Mouse (Mus musculus): ENCODE measurements at regions not wholly inside any gene's neighbourhood (a gene's known extent, or its start where the extent isn't known, plus 50 kb on each side); places are given as distances from the start of the nearest gene placed in this dataset.

DNA sequence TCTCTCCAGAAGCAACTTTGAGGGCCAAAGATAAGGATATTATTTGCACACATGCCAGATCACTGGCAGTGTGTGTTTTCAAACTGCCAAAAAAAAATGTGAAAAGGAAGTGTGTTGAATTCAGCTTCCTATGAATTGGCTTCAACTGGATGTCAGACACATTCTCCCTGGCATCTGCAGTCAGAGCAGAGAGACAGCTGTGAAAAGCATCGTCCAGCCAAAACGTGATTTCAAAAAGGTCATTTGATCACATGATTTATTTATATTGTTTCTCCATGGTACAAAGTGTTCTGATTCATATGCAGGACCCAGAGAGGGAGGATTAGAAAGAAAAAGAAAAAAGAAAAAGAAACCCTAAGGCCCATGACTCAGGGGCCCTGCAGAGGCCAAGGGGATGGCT is 207.2 kb upstream of the Adamts9 start:
- Histone ChIP-seq H3K27me3 (no peaks in the 10 kb centered on the region), H3K9me3 (no peaks in the 10 kb centered on the region), H3K4me1 (no peaks in the 10 kb centered on the region), H3K9ac (no peak overlapping the region), H3K36me3 (no peaks in the 10 kb centered on the region), H3K4me2 (replicated peaks) (no peak overlapping the region), H3K27ac (no peak overlapping the region), H3K4me3 (no peak overlapping the region)
- 62% methylated on average over 2 of the region's 2 CpGs for WGBS
- ATAC-seq (ENCODE audit: low FRiP score, low read depth): no peak

DNA sequence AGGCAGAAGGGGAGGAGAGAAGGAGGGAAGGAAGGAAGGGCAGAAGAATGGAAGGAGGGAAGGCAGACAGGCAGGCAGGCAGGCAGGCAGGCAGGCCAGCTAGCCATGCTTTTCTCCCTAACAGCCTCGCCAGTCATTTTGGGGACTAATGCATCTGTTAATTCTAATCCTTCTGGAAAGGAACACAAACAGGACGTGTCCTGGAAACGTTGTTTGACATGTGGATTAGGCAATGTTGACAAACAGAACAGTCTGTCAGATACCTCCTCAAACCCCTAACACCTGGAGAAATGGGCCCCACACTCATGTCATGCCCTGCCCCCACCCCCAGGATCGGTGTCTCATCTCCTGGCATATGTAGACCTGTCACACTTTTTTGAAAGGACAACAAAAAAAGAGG is 206.7 kb upstream of the Adamts9 start:
- no peak for ATAC-seq (ENCODE audit: low FRiP score, low read depth)
- Histone ChIP-seq H3K36me3 (no peaks in the 10 kb centered on the region), H3K27ac (no peak overlapping the region), H3K9me3 (no peaks in the 10 kb centered on the region), H3K9ac (no peak overlapping the region), H3K4me2 (replicated peaks) (no peak overlapping the region), H3K27me3 (no peaks in the 10 kb centered on the region), H3K4me1 (no peaks in the 10 kb centered on the region), H3K4me3 (no peak overlapping the region)
- WGBS: 34% methylated on average over 4 of the region's 4 CpGs

DNA sequence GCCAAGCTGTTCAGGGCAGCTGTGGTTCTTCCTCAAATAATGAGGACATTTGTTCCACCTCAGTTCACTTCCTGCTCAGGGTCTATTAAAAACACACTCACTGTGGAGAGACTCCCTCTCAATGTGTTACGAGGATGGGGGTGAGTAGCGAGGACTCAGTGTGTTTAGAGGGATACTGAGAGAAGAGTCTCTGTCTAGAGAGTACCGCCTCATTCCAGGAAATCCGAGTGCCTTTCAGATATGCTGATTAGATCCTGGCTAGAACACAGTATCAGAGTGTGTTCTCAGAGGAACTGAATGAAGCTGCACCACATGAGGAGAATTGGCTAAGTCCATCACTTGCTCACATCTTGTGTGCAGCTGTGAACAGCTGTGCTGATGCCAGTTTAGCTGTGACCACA is 197.0 kb upstream of the Adamts9 start:
- no peak overlapping the region for H3K4me2 ChIP-seq (replicated peaks)
- H3K27ac ChIP-seq: no peak overlapping the region
- no peak overlapping the region for H3K4me3 ChIP-seq
- no peaks in the 10 kb centered on the region for H3K27me3 ChIP-seq
- H3K4me1 ChIP-seq: 0 out of 2 replicates have a peak, but pooled peaks cover 5% of the 10 kb centered on the region
- no peaks in the 10 kb centered on the region for H3K9me3 ChIP-seq
- H3K9ac ChIP-seq: no peak overlapping the region
- peak; percentile 57; the same call in 1 of the 2 replicates for ATAC-seq (ENCODE audit: low FRiP score, low read depth)
- no peaks in the 10 kb centered on the region for H3K36me3 ChIP-seq
- 45% methylated on average over 4 of the region's 4 CpGs for WGBS

DNA sequence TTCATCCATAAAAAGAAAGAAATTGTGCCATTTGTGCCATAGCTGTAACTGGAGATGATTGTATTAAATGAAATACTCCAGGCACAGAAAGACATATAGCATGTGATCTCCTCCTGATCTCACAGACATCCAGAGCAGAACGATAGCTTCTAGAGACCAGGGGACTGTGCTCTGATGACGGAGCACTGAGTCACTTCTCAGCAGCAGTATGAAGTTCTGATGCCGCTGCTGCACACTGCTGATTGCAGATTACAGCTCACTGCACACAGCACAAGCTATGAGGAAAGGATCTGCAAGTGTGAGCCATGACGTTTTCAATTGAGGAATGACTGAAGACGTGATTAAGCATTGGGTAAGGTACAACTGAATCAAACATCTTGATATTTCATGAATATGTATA is 190.6 kb upstream of the Adamts9 start:
- 84% methylated on average over 5 of the region's 5 CpGs for WGBS
- no peak for ATAC-seq (ENCODE audit: low FRiP score, low read depth)
- H3K9ac ChIP-seq: no peak overlapping the region

DNA sequence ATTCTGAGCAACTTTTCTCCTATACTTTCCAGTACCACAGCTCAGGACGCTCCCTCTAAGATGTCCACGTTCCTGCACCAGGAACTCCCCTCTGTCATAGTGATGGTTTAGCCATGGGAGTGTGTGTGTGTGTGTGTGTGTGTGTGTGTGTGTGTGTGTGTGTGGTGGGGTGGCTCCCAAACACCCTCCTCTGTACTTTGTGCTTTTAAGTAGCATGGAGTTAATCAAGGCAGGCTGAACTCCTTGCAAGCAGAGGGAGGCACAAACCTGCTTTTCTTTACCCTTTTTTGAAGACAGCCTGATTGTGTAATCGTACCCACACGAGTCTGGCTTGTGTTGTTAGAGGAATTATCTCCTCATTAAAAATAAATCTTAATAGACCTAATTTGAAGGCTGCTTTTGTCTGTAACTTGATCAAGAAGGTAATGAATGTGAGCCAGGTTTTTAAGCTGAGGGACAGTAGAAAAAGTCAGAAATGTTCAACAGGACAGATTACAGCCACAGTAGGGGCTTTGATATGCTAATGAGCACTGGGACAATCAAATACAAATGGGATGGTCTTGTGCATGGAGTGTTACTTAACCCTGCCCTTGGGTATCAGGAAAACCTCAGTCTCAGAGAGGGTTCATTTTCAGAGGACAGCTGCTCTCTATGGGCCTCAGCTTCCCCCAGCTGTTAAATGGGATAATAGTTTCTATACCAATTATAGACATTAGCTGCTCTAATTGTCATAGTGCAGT is 187.8 kb upstream of the Adamts9 start:
- H3K27me3 ChIP-seq: no peaks in the 10 kb centered on the region
- no peak overlapping the region for H3K4me2 ChIP-seq (replicated peaks)
- H3K4me1 ChIP-seq: no peaks in the 10 kb centered on the region
- no peaks in the 10 kb centered on the region for H3K36me3 ChIP-seq
- H3K4me3 ChIP-seq: no peak overlapping the region
- no peaks in the 10 kb centered on the region for H3K9me3 ChIP-seq
- 39% methylated on average over 4 of the region's 4 CpGs for WGBS
- no peak overlapping the region for H3K27ac ChIP-seq
- H3K9ac ChIP-seq: no peak overlapping the region
- ATAC-seq (ENCODE audit: low FRiP score, low read depth): no peak

More for the DNA sequence above, 190.6 kb upstream of the Adamts9 start:
- H3K27me3 ChIP-seq: no peaks in the 10 kb centered on the region
- no peak overlapping the region for H3K4me3 ChIP-seq
- H3K36me3 ChIP-seq: no peaks in the 10 kb centered on the region
- H3K4me1 ChIP-seq: no peaks in the 10 kb centered on the region
- no peaks in the 10 kb centered on the region for H3K9me3 ChIP-seq
- H3K4me2 ChIP-seq (replicated peaks): no peak overlapping the region
- no peak overlapping the region for H3K27ac ChIP-seq

DNA sequence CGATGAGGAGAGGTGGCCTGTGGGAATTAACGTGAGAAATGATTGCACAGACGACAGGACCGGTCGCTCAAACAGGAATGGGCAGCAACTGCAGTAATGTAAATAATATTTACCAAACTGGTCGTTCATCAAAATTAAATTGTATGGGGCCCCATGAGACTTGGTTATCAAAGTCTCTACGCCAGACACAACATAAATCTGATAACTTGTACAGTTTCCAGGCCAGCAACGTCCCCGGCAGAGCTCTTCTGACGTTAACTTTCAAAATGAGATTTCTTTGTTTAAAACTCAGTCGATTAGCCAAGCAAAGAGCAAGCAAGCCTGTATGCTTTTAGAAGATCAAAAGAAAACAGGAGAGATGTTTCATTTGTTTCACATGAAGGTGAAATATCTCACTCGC is 176.2 kb upstream of the Adamts9 start:
- Histone ChIP-seq H3K4me3 (no peak overlapping the region), H3K4me1 (peaks cover 9% of the 10 kb centered on the region; the same call in 1 of the 2 replicates), H3K9me3 (no peaks in the 10 kb centered on the region), H3K36me3 (no peaks in the 10 kb centered on the region), H3K27me3 (no peaks in the 10 kb centered on the region), H3K9ac (no peak overlapping the region), H3K4me2 (replicated peaks) (no peak overlapping the region), H3K27ac (no peak overlapping the region)
- 61% methylated on average over 12 of the region's 12 CpGs for WGBS
- no peak for ATAC-seq (ENCODE audit: low FRiP score, low read depth)

DNA sequence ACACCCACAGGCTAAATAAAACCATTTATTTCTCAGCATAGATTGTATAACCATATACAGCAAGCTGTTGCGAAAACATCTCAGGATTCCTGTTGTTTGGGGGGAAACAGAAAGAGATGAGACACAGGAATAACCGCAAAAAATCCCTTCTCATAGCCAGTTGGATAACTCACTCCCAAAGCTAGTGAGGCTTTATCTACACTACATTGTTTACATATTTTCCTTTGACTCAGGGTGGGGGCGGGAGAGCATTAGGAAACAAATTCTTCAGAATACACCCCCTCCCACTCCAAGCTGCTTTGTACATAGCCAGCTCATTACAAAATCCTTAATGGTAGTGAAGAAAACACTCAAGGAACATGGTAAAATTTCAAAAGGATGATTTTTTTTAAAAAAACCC is 170.1 kb upstream of the Adamts9 start:
- no peaks in the 10 kb centered on the region for H3K27me3 ChIP-seq
- no peak overlapping the region for H3K4me2 ChIP-seq (replicated peaks)
- WGBS: 90% methylated on average over 3 of the region's 3 CpGs
- H3K4me3 ChIP-seq: no peak overlapping the region
- H3K27ac ChIP-seq: no peak overlapping the region
- no peaks in the 10 kb centered on the region for H3K9me3 ChIP-seq
- no peak for ATAC-seq (ENCODE audit: low FRiP score, low read depth)
- H3K4me1 ChIP-seq: peaks cover 8% of the 10 kb centered on the region; the same call in 1 of the 2 replicates
- H3K9ac ChIP-seq: no peak overlapping the region
- no peaks in the 10 kb centered on the region for H3K36me3 ChIP-seq

DNA sequence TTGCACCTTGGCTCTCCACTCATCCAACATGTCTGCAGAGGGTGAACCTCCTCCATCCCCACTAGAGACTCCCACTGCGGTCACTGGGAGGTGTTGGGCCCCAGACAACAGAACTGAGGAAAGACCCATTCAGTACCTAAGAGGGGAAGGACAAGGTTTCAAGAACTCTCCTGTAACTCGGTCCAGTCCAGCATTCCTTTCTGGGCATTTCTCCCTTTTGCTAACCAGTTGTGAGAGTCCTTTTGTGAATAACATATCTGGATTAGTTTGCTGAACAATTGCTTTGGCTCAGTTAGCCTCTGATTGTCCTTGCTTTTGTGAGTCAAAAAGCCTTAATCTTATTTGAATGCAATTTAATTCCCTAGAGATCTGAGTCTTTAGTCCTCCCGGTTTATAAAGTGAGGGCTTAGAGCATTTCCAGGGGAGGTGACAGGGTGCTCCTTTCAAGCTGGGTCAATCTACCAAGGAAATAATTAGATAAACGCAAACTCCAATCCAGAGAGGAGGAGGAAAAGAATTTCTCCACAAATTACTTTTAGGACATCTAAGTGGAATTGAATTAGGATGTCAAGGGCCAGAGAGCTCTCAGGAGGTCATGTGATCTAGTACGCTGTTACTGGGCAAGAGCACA is 151.6 kb upstream of the Adamts9 start:
- H3K27ac ChIP-seq: no peak overlapping the region
- no peaks in the 10 kb centered on the region for H3K9me3 ChIP-seq
- no peak overlapping the region for H3K4me2 ChIP-seq (replicated peaks)
- 71% methylated on average over 5 of the region's 5 CpGs for WGBS
- H3K4me3 ChIP-seq: no peak overlapping the region
- no peaks in the 10 kb centered on the region for H3K4me1 ChIP-seq
- no peak for ATAC-seq (ENCODE audit: low FRiP score, low read depth)
- H3K27me3 ChIP-seq: no peaks in the 10 kb centered on the region
- no peaks in the 10 kb centered on the region for H3K36me3 ChIP-seq
- H3K9ac ChIP-seq: no peak overlapping the region

DNA sequence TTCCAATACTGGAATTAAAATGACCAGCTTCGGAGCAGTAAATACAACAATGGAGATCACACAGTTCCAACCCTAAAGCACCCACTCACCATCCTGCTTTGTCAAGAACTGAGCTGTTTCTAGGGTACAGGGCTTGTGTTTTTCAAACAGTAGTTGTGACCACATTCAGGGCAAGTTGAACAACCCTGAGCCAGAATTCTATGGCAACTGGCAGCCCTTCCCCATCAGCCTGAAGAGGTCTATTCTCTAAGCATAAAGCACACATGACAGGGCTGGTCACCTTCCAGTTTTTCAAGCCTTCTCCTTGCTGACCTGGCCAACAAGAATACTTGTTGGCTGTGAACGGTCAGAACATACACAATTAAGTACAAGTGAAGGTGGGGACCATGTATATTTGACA is 150.5 kb upstream of the Adamts9 start:
- H3K27me3 ChIP-seq: no peaks in the 10 kb centered on the region
- H3K27ac ChIP-seq: no peak overlapping the region
- ATAC-seq (ENCODE audit: low FRiP score, low read depth): no peak
- no peak overlapping the region for H3K9ac ChIP-seq
- no peaks in the 10 kb centered on the region for H3K36me3 ChIP-seq
- H3K4me1 ChIP-seq: no peaks in the 10 kb centered on the region
- no peak overlapping the region for H3K4me2 ChIP-seq (replicated peaks)
- 81% methylated on average over 2 of the region's 2 CpGs for WGBS
- no peaks in the 10 kb centered on the region for H3K9me3 ChIP-seq
- no peak overlapping the region for H3K4me3 ChIP-seq

DNA sequence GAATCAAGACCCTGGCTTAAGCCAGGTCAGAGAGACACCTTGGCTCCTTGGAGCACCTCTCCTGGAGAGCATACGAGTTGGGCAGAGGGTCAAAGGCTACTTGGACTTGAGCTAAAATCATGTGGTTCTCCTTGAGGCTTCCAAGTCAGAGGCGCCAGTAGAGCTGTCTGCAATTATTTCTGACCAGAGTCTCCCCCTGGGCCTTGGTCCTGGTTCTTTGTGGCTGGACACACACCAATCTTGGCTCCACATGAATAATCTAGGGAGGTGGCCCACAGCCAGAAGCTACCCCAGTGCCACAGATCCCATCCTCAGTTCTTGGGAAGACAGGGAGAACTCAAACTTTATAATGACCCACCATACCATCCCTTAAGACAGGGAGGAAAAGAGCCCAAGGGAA is 144.0 kb upstream of the Adamts9 start:
- no peak for ATAC-seq (ENCODE audit: low FRiP score, low read depth)
- H3K9me3 ChIP-seq: no peaks in the 10 kb centered on the region
- WGBS: 80% methylated on average over 2 of the region's 2 CpGs
- H3K4me3 ChIP-seq: no peak overlapping the region
- H3K4me1 ChIP-seq: no peaks in the 10 kb centered on the region
- no peak overlapping the region for H3K27ac ChIP-seq
- no peaks in the 10 kb centered on the region for H3K36me3 ChIP-seq
- H3K27me3 ChIP-seq: no peaks in the 10 kb centered on the region
- H3K4me2 ChIP-seq (replicated peaks): no peak overlapping the region
- no peak overlapping the region for H3K9ac ChIP-seq

DNA sequence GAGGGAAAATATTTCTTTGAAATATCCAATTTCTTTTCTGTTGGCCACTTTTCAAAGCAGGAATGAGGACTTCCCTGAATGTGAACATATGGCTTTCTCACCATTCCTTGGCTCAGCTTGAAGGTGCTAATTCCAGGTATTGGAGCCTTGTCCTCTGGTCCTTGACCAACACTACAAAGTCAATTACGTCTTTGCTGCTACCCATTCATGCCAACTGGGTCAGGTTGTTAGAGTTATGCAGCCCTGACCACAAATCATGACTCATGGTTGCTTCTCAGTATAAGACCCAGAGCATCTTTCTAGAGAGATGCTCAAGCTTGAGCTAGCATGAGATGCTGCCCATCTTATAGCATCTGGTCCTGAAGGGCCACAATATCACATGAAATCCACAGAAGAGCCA is 141.0 kb upstream of the Adamts9 start:
- no peak for ATAC-seq (ENCODE audit: low FRiP score, low read depth)
- no peak overlapping the region for H3K4me2 ChIP-seq (replicated peaks)
- no peaks in the 10 kb centered on the region for H3K9me3 ChIP-seq
- H3K36me3 ChIP-seq: no peaks in the 10 kb centered on the region
- no peak overlapping the region for H3K4me3 ChIP-seq
- H3K4me1 ChIP-seq: no peaks in the 10 kb centered on the region
- H3K27ac ChIP-seq: no peak overlapping the region
- H3K27me3 ChIP-seq: no peaks in the 10 kb centered on the region
- 85% methylated on average over 1 of the region's 1 CpGs for WGBS
- H3K9ac ChIP-seq: no peak overlapping the region

DNA sequence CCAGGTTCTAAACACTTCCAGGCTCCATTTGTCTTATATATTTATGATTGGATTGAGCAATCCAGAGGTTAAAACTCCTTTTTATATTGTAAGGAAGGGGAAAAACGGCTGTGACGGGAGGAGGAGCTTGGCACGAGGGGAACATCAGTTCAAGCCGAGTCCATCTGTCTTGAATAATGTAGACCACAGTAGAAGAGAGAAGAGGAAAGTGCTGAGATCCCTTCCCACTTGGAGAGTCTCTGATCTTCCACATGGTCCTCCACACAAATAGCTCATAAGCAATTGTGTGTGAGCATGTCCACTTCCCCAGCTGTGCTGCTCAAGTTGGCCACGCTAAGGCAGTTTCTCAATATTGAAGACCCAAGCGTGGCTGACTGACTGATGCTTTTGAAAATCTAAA is 140.4 kb upstream of the Adamts9 start:
- Histone ChIP-seq H3K4me3 (no peak overlapping the region), H3K9ac (no peak overlapping the region), H3K9me3 (no peaks in the 10 kb centered on the region), H3K4me1 (no peaks in the 10 kb centered on the region), H3K27ac (0 out of 2 replicates have a peak overlapping the region, but pooled peaks have one; percentile 39), H3K27me3 (no peaks in the 10 kb centered on the region), H3K4me2 (replicated peaks) (no peak overlapping the region), H3K36me3 (no peaks in the 10 kb centered on the region)
- no peak for ATAC-seq (ENCODE audit: low FRiP score, low read depth)
- WGBS: 68% methylated on average over 6 of the region's 6 CpGs

DNA sequence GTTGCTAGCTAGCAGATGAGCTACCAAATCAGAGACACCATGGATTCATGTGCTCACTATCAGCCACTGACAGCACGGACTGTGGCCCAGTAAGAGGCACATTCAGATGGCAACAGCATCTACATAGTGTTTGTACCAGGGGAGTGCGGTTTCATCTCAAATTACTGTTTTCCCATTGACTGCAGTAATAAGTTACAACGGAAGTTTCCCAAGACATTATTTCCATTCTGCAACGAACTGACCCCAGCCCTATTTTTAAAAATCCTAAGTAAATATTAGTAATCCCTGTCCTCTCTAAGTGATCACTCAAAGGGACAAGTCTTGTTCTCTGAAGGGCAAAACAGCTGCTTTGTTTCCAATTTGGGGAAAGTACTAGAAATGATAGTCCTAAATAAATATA is 138.9 kb upstream of the Adamts9 start:
- no peak for ATAC-seq (ENCODE audit: low FRiP score, low read depth)
- no peak overlapping the region for H3K4me3 ChIP-seq
- no peaks in the 10 kb centered on the region for H3K9me3 ChIP-seq
- H3K4me1 ChIP-seq: no peaks in the 10 kb centered on the region
- H3K4me2 ChIP-seq (replicated peaks): no peak overlapping the region
- no peak overlapping the region for H3K9ac ChIP-seq
- no peak overlapping the region for H3K27ac ChIP-seq
- no peaks in the 10 kb centered on the region for H3K27me3 ChIP-seq
- 68% methylated on average over 4 of the region's 4 CpGs for WGBS
- H3K36me3 ChIP-seq: no peaks in the 10 kb centered on the region
